Comparison of ENCODE assay signal across 7 mouse cellular contexts in the genomic region with DNA sequence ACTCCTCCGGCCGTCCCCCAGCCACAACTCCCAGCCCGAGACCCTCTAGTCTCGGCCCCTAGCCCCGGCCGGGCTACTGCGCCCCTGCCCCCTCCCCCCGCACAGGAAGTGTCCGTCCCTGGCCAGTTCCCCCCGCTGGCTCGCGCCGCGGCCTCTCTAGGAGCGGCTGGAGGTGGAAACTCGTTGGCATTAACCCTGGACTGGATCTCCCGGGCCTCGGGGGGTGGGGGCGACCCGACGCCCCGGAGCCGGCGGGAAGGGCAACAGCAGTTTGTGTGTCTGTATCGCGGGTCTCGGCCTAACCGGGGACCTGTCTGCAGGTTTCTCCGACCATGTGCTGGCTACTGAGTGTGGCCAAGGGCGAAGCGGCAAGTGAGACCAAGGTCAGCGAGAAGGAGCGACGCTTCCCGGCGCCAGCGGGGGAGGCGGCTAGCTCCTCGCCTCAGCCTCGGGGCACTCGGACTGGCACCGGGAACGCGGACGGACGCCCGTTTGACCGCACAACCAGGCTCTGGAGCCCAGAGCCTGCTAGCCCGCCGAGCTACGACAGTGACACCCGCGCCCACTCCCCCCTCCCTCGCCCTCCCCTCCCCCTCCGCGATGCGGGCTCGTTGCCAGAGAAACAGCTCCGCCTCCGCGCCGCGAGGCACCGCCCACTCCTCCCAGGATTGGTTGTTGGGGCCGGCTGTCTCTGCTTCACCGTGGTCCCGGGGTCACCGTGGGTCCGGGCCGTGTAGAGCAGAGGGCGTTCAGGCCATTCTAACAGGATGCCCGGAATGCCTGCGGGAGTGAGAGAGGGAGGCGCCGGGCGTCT. TPM values are rescaled to one million over a fixed set of nuclear protein-coding genes. Genes with fewer than 3 reads are reported as not detected.
DNase-seq lines count a peak whose midpoint lies in the region; ATAC-seq lines count a peak whose summit lies in the region.

Gene Zfp768, minus strand, starts transcription at position 78 of the 814 bp plus-strand sequence.

- H3K27ac ChIP-seq in intestine, embryonic 14.5 days (ENCODE audit: low read depth) = peak within 1 kb of the TSS; percentile 90

- peaks cover 24% of the 10 kb centered on the region for H3K36me3 ChIP-seq in intestine, embryonic 14.5 days (ENCODE audit: control insufficient read depth, insufficient read depth, low read length)

- H3K9me3 ChIP-seq in intestine, embryonic 14.5 days (ENCODE audit: control insufficient read depth, low read length) = no peaks in the 10 kb centered on the region

- intact Hi-C loops in left cerebral cortex, postnatal 14 days (cut with DNase I) = no loop called here

- no peaks in the 10 kb centered on the region for H3K27me3 ChIP-seq in intestine, embryonic 14.5 days (replicated peaks; ENCODE audit: control insufficient read depth, insufficient read depth, low read length)

- H3K4me3 ChIP-seq in intestine, embryonic 14.5 days (ENCODE audit: low read depth, low read length) = peak within 1 kb of the TSS; percentile 88

- under 1% methylated on average over 66 of the region's 76 CpGs for WGBS in intestine, embryonic 14.5 days

- peak; percentile 94 to 99 for DNase-seq in adrenal gland, adult (ENCODE audit: inconsistent age in 2 of 2, low spot score in 1 of 2)
- DNase-seq in embryo, embryonic 10.5 days (ENCODE audit: low spot score) = peak; percentile 96
- peak; percentile 92 for DNase-seq in gastrocnemius, postnatal 25 days
- DNase-seq in intestine, embryonic 14.5 days (ENCODE audit: low spot score) = peak; percentile 99
- DNase-seq in left cerebral cortex, postnatal 14 days (ENCODE audit: low spot score in 2 of 2) = peak; percentile 87 to 89
- peak; percentile 96 for DNase-seq in mesoderm, embryonic 11.5 days (ENCODE audit: low read depth, low spot score)
- DNase-seq in right cerebral cortex, postnatal 36 days (ENCODE audit: low spot score in 2 of 2) = peak; percentile 74 to 75

- H3K4me1 ChIP-seq in intestine, embryonic 14.5 days (replicated peaks; ENCODE audit: control insufficient read depth, insufficient read depth, low read length) = peaks cover 11% of the 10 kb centered on the region

- H3K9ac ChIP-seq in intestine, embryonic 14.5 days (ENCODE audit: low read length) = peak within 1 kb of the TSS; percentile 90

- peak; percentile 91 for ATAC-seq in intestine, embryonic 14.5 days (replicated peaks; ENCODE audit: low FRiP score, low TSS enrichment, low read depth)

- H3K4me2 ChIP-seq in intestine, embryonic 14.5 days (ENCODE audit: low read length) = peak within 1 kb of the TSS; percentile 83

RNA-seq across cellular contexts. Expression of gene Zfp768, which starts in this region (rescaled TPM):
- total RNA-seq in gastrocnemius, postnatal 25 days (2021) = 10 to 100 TPM; 27.0 to 28.4 TPM
- polyA plus RNA-seq in intestine, embryonic 14.5 days (2014; fragmentation: Nextera tagmentation; extraction: Ambion mirVana) = 4.2 and 4.5 TPM in 2 replicates
- 10 to 100 TPM; 10.9 to 13.0 TPM for total RNA-seq in left cerebral cortex, postnatal 14 days (2021)

Comparison
In these comparisons a context has a peak if more than half of its experiments do, and no peak if none do; other contexts are left out.
1. Peak in every context shown above with its lines: DNase-seq, ATAC-seq, H3K4me3 ChIP-seq and H3K27ac ChIP-seq.